Mouse (Mus musculus): Measurements from ENCODE around the gene Mad1l1.

DNA sequence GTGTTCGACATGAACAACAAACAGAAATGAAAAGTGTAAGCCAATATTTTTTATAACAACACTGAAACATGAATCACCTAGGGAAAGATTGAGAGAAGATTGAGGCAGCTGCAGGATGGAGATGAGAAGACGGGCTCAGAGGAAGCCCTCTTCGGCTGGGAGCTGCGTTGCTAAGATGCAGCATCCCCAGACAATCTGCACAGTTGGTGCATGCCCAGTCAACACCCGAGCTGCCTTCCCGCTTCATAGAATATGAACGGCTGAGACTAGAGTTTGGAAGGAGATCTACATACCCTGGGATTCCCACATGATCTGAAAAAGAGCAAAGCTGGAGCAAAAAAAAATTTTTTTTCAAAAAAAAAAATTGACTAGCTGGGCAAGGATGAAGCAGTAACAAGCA, 302.6 kb downstream of the Mad1l1 start:
- TF ChIP-seq CTCF (IDR thresholded peaks at IDR 0.05; ENCODE audit: control insufficient read depth, insufficient read depth, insufficient read length) (no peak), MYOD1 (IDR thresholded peaks at IDR 0.05; ENCODE audit: control insufficient read depth, insufficient read length, low read depth) (no peak), USF1 (IDR thresholded peaks at IDR 0.05; ENCODE audit: low read depth) (no peak), MYOG (IDR thresholded peaks at IDR 0.05; ENCODE audit: control insufficient read depth, extremely low read depth, insufficient read length) (no peak), MAX (IDR thresholded peaks at IDR 0.05) (no peak), CEBPB (IDR thresholded peaks at IDR 0.05; ENCODE audit: low read depth) (no peak)

All from C2C12 (cell line).